Mouse (Mus musculus) mouse embryonic stem cell (cell line): Measurements from ENCODE around the gene Gm2042.
"Not testable (repeated sequence)": the region's sequence is repeated elsewhere in the genome, so short reads cannot be mapped to it uniquely, and the experiment has no call there.

ENCODE experiments used
- in situ Hi-C, 2 experiments: fragments of 300-500 bp; cut with MboI; formaldehyde crosslinking; loops; 1 replicate in 1 of 2; 3 replicates in 1 of 2; pipeline ENCODE4 v1.14.3; 2019 to 2020; ENCODE audit warnings: low sequenced_read_pairs in 2 of 2, low pct_unique_long_range_greater_than_20kb in 1 of 2, mixed read lengths in 1 of 2; ENCODE audit not compliant: unreplicated experiment in 1 of 2

Gm2042 gene

GRCm38 (mm10) chr12:87953780-87954179, at the start of gene Gm2042:
Gene Gm2042 (plus strand): TSS chr12:87954080.
- in situ Hi-C loops = not testable (repeated sequence)

GRCm38 (mm10) chr12:87919721-87920120, 34.2 kb upstream of the Gm2042 start, which contains the start of gene Gm2035:
Gene Gm2035 (minus strand): TSS chr12:87919857.
- in situ Hi-C loops = not testable (repeated sequence)

GRCm38 (mm10) chr12:87984000-87984399, 30.1 kb downstream of the Gm2042 start:
- in situ Hi-C loops = not testable (repeated sequence)

- in situ Hi-C loops = not testable (repeated sequence)
Observed at GRCm38 (mm10) chr12:88004118-88004517, 50.2 kb downstream of the Gm2042 start.
